Mouse (Mus musculus) kidney, embryonic 14.5 days (tissue): ENCODE measurements at regions not wholly inside any gene's neighbourhood (a gene's known extent, or its start where the extent isn't known, plus 50 kb on each side); places are given as distances from the start of the nearest gene placed in this dataset.

Source experiments
- ATAC-seq: fragments of 200-750 bp; cut with Nextera tagmentation; 2 replicates; pipeline ENCODE4 v1.8.0; 2017; ENCODE audit warnings: moderate number of reproducible peaks, mild to moderate bottlenecking, moderate TSS enrichment, moderate library complexity; ENCODE audit not compliant: low FRiP score, low TSS enrichment
- H3K27ac ChIP-seq: fragments of 300-500 bp; sonication (generic); 2 replicates; pipeline ENCODE4 v1.5.1; 2014; ENCODE audit warnings: low read depth, mild to moderate bottlenecking, low read length, moderate library complexity, mixed read lengths
- H3K27me3 ChIP-seq: fragments of 300-500 bp; sonication (generic); 2 replicates; pipeline ENCODE4 v1.6.1; 2014; ENCODE audit warnings: mild to moderate bottlenecking, low read length; ENCODE audit not compliant: control insufficient read depth, insufficient read depth
- H3K36me3 ChIP-seq: fragments of 300-500 bp; sonication (generic); 2 replicates; pipeline ENCODE4 v1.6.1; 2014; ENCODE audit warnings: low read length, mixed read lengths; ENCODE audit not compliant: control insufficient read depth, insufficient read depth
- H3K4me1 ChIP-seq: fragments of 300-500 bp; sonication (generic); 2 replicates; pipeline ENCODE4 v1.6.1; 2014; ENCODE audit warnings: low read length, mixed read lengths; ENCODE audit not compliant: control insufficient read depth, insufficient read depth
- H3K4me2 ChIP-seq: fragments of 300-500 bp; sonication (generic); replicated peaks from 2 replicates; pipeline ENCODE4 v1.6.1; 2014; ENCODE audit warnings: low read depth, mild to moderate bottlenecking, low read length
- H3K4me3 ChIP-seq: fragments of 300-500 bp; sonication (generic); 2 replicates; pipeline ENCODE4 v1.5.1; 2014; ENCODE audit warnings: mild to moderate bottlenecking, low read length
- H3K9ac ChIP-seq: fragments of 300-500 bp; sonication (generic); 2 replicates; pipeline ENCODE4 v1.6.1; 2014; ENCODE audit warnings: low read depth, mild to moderate bottlenecking, low read length, moderate library complexity
- H3K9me3 ChIP-seq: fragments of 300-500 bp; sonication (generic); 2 replicates; pipeline ENCODE4 v1.6.1; 2016; ENCODE audit warnings: low read length; ENCODE audit not compliant: control insufficient read depth
- WGBS: fragments of 180-500 bp; shearing (Covaris S2); extraction: QIAGEN DNeasy Blood & Tissue Kit; methylation state at CpG from one replicate; pipeline ENCODE4 v1.1.7; 2014; 5-methylcytosine and 5-hydroxymethylcytosine counted together

DNA sequence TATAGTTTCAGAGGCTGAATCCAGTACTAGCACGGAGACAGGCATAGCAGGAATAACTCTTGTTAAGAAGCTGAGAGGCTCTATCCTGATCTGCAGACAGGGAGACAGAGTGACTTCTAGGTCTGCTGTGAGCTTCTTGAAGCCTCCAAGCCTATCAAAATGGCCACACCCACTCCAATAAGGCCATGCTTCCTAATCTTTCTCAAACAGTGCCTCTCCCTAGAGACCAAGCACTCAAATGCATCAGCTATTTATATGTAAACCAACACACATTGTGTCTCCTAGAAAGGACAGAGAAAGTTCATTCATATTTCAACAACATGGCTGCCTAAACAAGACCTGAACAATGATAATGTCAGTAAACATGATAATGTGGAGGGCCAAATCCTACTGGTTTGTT is 384.2 kb downstream of the Tfec start:
- Histone ChIP-seq H3K4me2 (no peak overlapping the region), H3K36me3 (no peaks in the 10 kb centered on the region), H3K4me1 (no peaks in the 10 kb centered on the region), H3K4me3 (no peak overlapping the region), H3K9ac (no peak overlapping the region), H3K9me3 (0 out of 2 replicates have a peak, but pooled peaks cover 3% of the 10 kb centered on the region), H3K27ac (no peak overlapping the region), H3K27me3 (no peaks in the 10 kb centered on the region)
- 78% methylated on average over 1 of the region's 1 CpGs for WGBS
- ATAC-seq = no peak

DNA sequence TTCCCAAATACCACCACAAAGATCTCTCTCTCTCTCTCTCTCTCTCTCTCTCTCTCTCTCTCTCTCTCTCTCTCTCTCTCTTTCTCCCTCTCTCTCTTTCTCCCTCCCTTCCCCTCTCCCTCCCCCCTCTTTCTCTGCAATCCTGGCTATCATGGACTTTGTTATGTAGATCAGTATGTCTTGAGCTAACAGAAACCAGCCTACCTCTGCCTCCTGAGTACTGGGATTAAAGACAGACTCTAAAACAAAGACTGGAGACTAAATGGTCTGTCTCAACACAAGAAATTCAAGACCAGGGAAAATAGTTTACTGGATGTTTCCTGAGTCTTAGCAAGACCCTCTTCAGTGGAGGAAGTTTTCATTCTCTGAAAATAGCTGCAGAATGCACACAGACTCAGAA is 384.7 kb downstream of the Tfec start:
- Histone ChIP-seq H3K27ac (no peak overlapping the region), H3K4me2 (no peak overlapping the region), H3K4me1 (no peaks in the 10 kb centered on the region), H3K27me3 (no peaks in the 10 kb centered on the region), H3K9me3 (0 out of 2 replicates have a peak, but pooled peaks cover 3% of the 10 kb centered on the region), H3K4me3 (no peak overlapping the region), H3K9ac (no peak overlapping the region), H3K36me3 (no peaks in the 10 kb centered on the region)
- ATAC-seq = no peak

GRCm38 (mm10) chr6:16503836-16504235 is 394.4 kb downstream of the Tfec start:
- Histone ChIP-seq H3K36me3 (no peaks in the 10 kb centered on the region), H3K4me3 (no peak overlapping the region), H3K27me3 (no peaks in the 10 kb centered on the region), H3K27ac (no peak overlapping the region), H3K9ac (no peak overlapping the region), H3K4me2 (no peak overlapping the region), H3K4me1 (no peaks in the 10 kb centered on the region), H3K9me3 (no peaks in the 10 kb centered on the region)
- 81% methylated on average over 4 of the region's 4 CpGs for WGBS
- no peak; the same call in 1 of the 2 replicates for ATAC-seq

GRCm38 (mm10) chr6:16487015-16487630 is 411.1 kb downstream of the Tfec start:
- Histone ChIP-seq H3K4me2 (no peak overlapping the region), H3K9me3 (no peaks in the 10 kb centered on the region), H3K9ac (no peak overlapping the region), H3K27me3 (no peaks in the 10 kb centered on the region), H3K4me3 (no peak overlapping the region), H3K36me3 (no peaks in the 10 kb centered on the region), H3K4me1 (no peaks in the 10 kb centered on the region), H3K27ac (no peak overlapping the region)
- WGBS = 88% methylated on average over 8 of the region's 8 CpGs
- no peak for ATAC-seq

DNA sequence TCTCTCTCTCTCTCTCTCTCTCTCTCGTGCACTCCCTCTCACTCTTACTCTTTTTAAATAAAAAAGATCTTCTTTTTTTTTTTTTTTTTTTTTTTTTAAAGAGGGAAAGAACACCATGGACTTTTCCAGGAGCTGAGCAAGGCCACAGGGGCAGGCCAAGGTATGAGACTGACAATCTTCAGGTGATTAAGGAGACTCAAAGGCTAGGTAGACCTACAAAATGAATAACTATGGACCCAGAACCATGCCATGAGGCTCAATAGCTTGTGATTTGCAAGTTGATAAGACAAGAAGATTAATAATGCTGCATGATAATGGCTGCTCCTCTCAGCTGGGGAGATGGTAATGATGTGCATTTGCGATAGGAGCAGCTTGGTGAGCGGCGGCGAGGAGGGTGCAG is 414.9 kb downstream of the Tfec start:
- no peak for ATAC-seq
- Histone ChIP-seq H3K4me2 (no peak overlapping the region), H3K9ac (no peak overlapping the region), H3K4me1 (no peaks in the 10 kb centered on the region), H3K9me3 (no peaks in the 10 kb centered on the region), H3K27ac (no peak overlapping the region), H3K36me3 (no peaks in the 10 kb centered on the region), H3K4me3 (no peak overlapping the region), H3K27me3 (no peaks in the 10 kb centered on the region)
- WGBS = 79% methylated on average over 5 of the region's 5 CpGs

DNA sequence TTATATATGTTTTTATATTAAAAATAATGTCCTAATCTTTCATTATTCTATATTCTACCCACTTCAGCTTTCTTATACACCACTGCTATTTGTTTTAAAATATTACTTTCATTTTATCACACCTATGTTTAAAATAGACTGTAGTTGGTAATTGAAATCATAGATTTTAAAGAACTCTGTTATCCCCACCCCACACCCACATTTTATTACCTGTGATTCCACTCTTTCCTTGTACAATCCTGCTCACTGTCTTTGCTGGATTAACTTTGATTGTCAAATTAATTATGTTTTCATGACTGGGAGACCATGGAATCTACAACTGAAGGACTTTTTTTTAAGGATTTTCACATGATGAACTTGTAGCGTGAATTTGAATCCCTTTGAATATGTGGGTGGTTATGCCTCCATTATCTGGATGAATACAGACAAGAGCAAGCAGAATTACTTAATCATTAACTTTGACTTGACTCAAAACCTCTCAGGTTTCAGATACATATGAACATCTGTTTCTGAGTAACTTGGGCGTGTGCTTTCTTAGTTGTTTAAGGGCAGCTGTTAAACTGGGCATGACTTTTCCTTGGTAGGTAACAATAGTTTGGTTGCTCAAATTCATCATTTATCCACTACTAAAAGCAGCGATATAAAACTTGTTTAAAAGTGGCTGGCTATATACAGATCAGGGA is 429.4 kb downstream of the Tfec start:
- Histone ChIP-seq H3K4me2 (no peak overlapping the region), H3K9ac (no peak overlapping the region), H3K27ac (no peak overlapping the region), H3K4me3 (no peak overlapping the region), H3K4me1 (no peaks in the 10 kb centered on the region), H3K27me3 (no peaks in the 10 kb centered on the region), H3K9me3 (no peaks in the 10 kb centered on the region), H3K36me3 (no peaks in the 10 kb centered on the region)
- ATAC-seq = no peak
- WGBS = 72% methylated on average over 3 of the region's 3 CpGs

DNA sequence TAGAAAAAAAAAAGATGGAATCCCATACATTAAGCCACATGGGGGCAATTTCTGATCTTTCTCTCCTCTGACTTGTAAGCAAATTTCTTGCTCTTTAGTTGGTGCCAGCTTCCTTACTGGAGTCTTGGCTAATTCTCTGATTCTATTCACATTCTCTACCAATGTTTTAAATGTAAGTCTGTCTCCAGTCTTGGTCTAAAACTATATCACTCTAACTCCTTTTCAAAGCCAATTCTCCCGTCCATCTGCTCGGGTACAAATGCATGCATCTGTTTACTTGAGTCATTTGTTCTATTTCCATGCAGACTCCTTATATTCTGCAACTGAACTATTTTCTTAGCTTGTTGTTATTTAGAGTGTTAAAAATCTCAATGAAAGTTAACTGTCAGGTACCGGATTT is 440.0 kb downstream of the Tfec start:
- Histone ChIP-seq H3K4me3 (no peak overlapping the region), H3K4me1 (no peaks in the 10 kb centered on the region), H3K9ac (no peak overlapping the region), H3K27ac (no peak overlapping the region), H3K36me3 (no peaks in the 10 kb centered on the region), H3K4me2 (no peak overlapping the region), H3K9me3 (no peaks in the 10 kb centered on the region), H3K27me3 (no peaks in the 10 kb centered on the region)
- WGBS = 86% methylated on average over 3 of the region's 3 CpGs
- no peak for ATAC-seq
